Mouse (Mus musculus): Measurements from ENCODE around the gene Lrr1. TPM values are rescaled to one million over a fixed set of nuclear protein-coding genes. Genes with fewer than 3 reads are reported as not detected.
"Not testable (repeated sequence)": the region's sequence is repeated elsewhere in the genome, so short reads cannot be mapped to it uniquely, and the experiment has no call there.

The Lrr1 gene
- polyA plus RNA-seq, 1 experiment from 2014 or later, result 16.8 TPM

- no peak overlapping the region for H3K9ac ChIP-seq
- H3K36me3 ChIP-seq, result no peaks in the 10 kb centered on the region
- WGBS, result 67% methylated on average over 6 of the region's 6 CpGs
- no peak overlapping the region for H3K4me2 ChIP-seq (replicated peaks)
- ATAC-seq (ENCODE audit: insufficient number of reproducible peaks, low FRiP score, low TSS enrichment, low read depth), result no peak
- H3K4me1 ChIP-seq, result no peaks in the 10 kb centered on the region
- no peak overlapping the region for H3K4me3 ChIP-seq (replicated peaks)
- H3K27ac ChIP-seq (replicated peaks), result no peak overlapping the region
- H3K9me3 ChIP-seq (replicated peaks), result no peaks in the 10 kb centered on the region
- no peaks in the 10 kb centered on the region for H3K27me3 ChIP-seq
These were observed 25.2 kb upstream of the Lrr1 start for GRCm38 (mm10) chr12:69143460-69143859.

- Histone ChIP-seq H3K4me1 (no peaks in the 10 kb centered on the region), H3K27ac (replicated peaks) (no peak overlapping the region), H3K4me2 (replicated peaks) (no peak overlapping the region), H3K36me3 (no peaks in the 10 kb centered on the region), H3K4me3 (replicated peaks) (no peak overlapping the region), H3K9me3 (replicated peaks) (no peaks in the 10 kb centered on the region), H3K9ac (no peak overlapping the region), H3K27me3 (no peaks in the 10 kb centered on the region)
- 89% methylated on average over 5 of the region's 5 CpGs for WGBS
- ATAC-seq (ENCODE audit: insufficient number of reproducible peaks, low FRiP score, low TSS enrichment, low read depth), result no peak
These were observed 21.4 kb upstream of the Lrr1 start for GRCm38 (mm10) chr12:69147166-69147735.

- no peaks in the 10 kb centered on the region for H3K27me3 ChIP-seq
- no peaks in the 10 kb centered on the region for H3K36me3 ChIP-seq
- ATAC-seq (ENCODE audit: insufficient number of reproducible peaks, low FRiP score, low TSS enrichment, low read depth), result no peak
- no peak overlapping the region for H3K9ac ChIP-seq
- no peak overlapping the region for H3K27ac ChIP-seq (replicated peaks)
- WGBS, result 76% methylated on average over 13 of the region's 13 CpGs
- H3K9me3 ChIP-seq (replicated peaks), result no peaks in the 10 kb centered on the region
- H3K4me3 ChIP-seq (replicated peaks), result no peak overlapping the region
- no peaks in the 10 kb centered on the region for H3K4me1 ChIP-seq
- H3K4me2 ChIP-seq (replicated peaks), result no peak overlapping the region
These were observed 18.6 kb upstream of the Lrr1 start for GRCm38 (mm10) chr12:69150049-69150448.

- Histone ChIP-seq H3K9me3 (replicated peaks) (no peaks in the 10 kb centered on the region), H3K27me3 (no peaks in the 10 kb centered on the region), H3K36me3 (peaks cover 18% of the 10 kb centered on the region), H3K9ac (no peak overlapping the region), H3K4me2 (replicated peaks) (no peak overlapping the region), H3K4me1 (peaks cover 9% of the 10 kb centered on the region; the same call in 1 of the 2 replicates), H3K4me3 (replicated peaks) (no peak overlapping the region), H3K27ac (replicated peaks) (no peak overlapping the region)
- no peak for ATAC-seq (ENCODE audit: insufficient number of reproducible peaks, low FRiP score, low TSS enrichment, low read depth)
- WGBS, result 78% methylated on average over 2 of the region's 2 CpGs
These were observed 12.7 kb upstream of the Lrr1 start for GRCm38 (mm10) chr12:69155923-69156322.

GRCm38 (mm10) chr12:69156436-69156835, 12.2 kb upstream of the Lrr1 start:
- H3K9ac ChIP-seq, result no peak overlapping the region
- peaks cover 18% of the 10 kb centered on the region for H3K36me3 ChIP-seq
- no peak overlapping the region for H3K27ac ChIP-seq (replicated peaks)
- no peaks in the 10 kb centered on the region for H3K9me3 ChIP-seq (replicated peaks)
- 83% methylated on average over 4 of the region's 4 CpGs for WGBS
- ATAC-seq (ENCODE audit: insufficient number of reproducible peaks, low FRiP score, low TSS enrichment, low read depth), result no peak
- no peak overlapping the region for H3K4me2 ChIP-seq (replicated peaks)
- peaks cover 9% of the 10 kb centered on the region; the same call in 1 of the 2 replicates for H3K4me1 ChIP-seq
- no peaks in the 10 kb centered on the region for H3K27me3 ChIP-seq
- H3K4me3 ChIP-seq (replicated peaks), result no peak overlapping the region

- 92% methylated on average over 2 of the region's 2 CpGs for WGBS
- Histone ChIP-seq H3K4me2 (replicated peaks) (no peak overlapping the region), H3K27ac (replicated peaks) (0 out of 2 replicates have a peak overlapping the region, but pooled peaks have one; percentile 5), H3K4me1 (peaks cover 9% of the 10 kb centered on the region; the same call in 1 of the 2 replicates), H3K27me3 (no peaks in the 10 kb centered on the region), H3K4me3 (replicated peaks) (no peak overlapping the region), H3K9ac (no peak overlapping the region), H3K9me3 (replicated peaks) (no peaks in the 10 kb centered on the region), H3K36me3 (peaks cover 18% of the 10 kb centered on the region)
- no peak for ATAC-seq (ENCODE audit: insufficient number of reproducible peaks, low FRiP score, low TSS enrichment, low read depth)
These were observed 11.5 kb upstream of the Lrr1 start for GRCm38 (mm10) chr12:69157107-69157506.

- peak overlapping the region; percentile 54 for H3K4me2 ChIP-seq (replicated peaks)
- 1% methylated on average over 19 of the region's 19 CpGs for WGBS
- H3K27ac ChIP-seq (replicated peaks), result peak overlapping the region; percentile 94
- no peaks in the 10 kb centered on the region for H3K27me3 ChIP-seq
- H3K9ac ChIP-seq, result peak overlapping the region; percentile 91
- peak overlapping the region; percentile 72 for H3K4me3 ChIP-seq (replicated peaks)
- H3K36me3 ChIP-seq, result peaks cover 18% of the 10 kb centered on the region
- peaks cover 9% of the 10 kb centered on the region; the same call in 1 of the 2 replicates for H3K4me1 ChIP-seq
- H3K9me3 ChIP-seq (replicated peaks), result no peaks in the 10 kb centered on the region
- no peak for ATAC-seq (ENCODE audit: insufficient number of reproducible peaks, low FRiP score, low TSS enrichment, low read depth)
These were observed 10.2 kb upstream of the Lrr1 start for GRCm38 (mm10) chr12:69158366-69158764.

- peak within 1 kb of the TSS; percentile 72 for H3K4me3 ChIP-seq (replicated peaks)
- not testable (repeated sequence) for H3K9me3 ChIP-seq (replicated peaks); H3K4me1 ChIP-seq; H3K27me3 ChIP-seq
- H3K4me2 ChIP-seq (replicated peaks), result peak within 1 kb of the TSS; percentile 54
- peak within 1 kb of the TSS; percentile 94 for H3K27ac ChIP-seq (replicated peaks)
- H3K36me3 ChIP-seq, result peaks cover 18% of the 10 kb centered on the region
- peak within 1 kb of the TSS; percentile 91 for H3K9ac ChIP-seq
- ATAC-seq (ENCODE audit: insufficient number of reproducible peaks, low FRiP score, low TSS enrichment, low read depth), result peak; percentile 99
- WGBS, result under 1% methylated on average over 58 of the region's 68 CpGs
These were observed 9.6 kb upstream of the Lrr1 start, which contains the start of gene Rps29 for GRCm38 (mm10) chr12:69158765-69159577. TSS of gene Rps29 (minus strand) at chr12:69159186.

GRCm38 (mm10) chr12:69159578-69159940, 9.1 kb upstream of the Lrr1 start:
- H3K36me3 ChIP-seq, result peaks cover 18% of the 10 kb centered on the region
- WGBS, result 4% methylated on average over 9 of the region's 9 CpGs
- H3K9me3 ChIP-seq (replicated peaks), result no peaks in the 10 kb centered on the region
- peaks cover 9% of the 10 kb centered on the region; the same call in 1 of the 2 replicates for H3K4me1 ChIP-seq
- ATAC-seq (ENCODE audit: insufficient number of reproducible peaks, low FRiP score, low TSS enrichment, low read depth), result no peak
- H3K9ac ChIP-seq, result no peak overlapping the region
- no peak overlapping the region for H3K4me2 ChIP-seq (replicated peaks)
- H3K27ac ChIP-seq (replicated peaks), result no peak overlapping the region; the same call in 1 of the 2 replicates
- no peaks in the 10 kb centered on the region for H3K27me3 ChIP-seq
- peak overlapping the region; percentile 72 for H3K4me3 ChIP-seq (replicated peaks)

- H3K36me3 ChIP-seq, result peaks cover 18% of the 10 kb centered on the region
- H3K4me3 ChIP-seq (replicated peaks); H3K9ac ChIP-seq; H3K4me1 ChIP-seq; H3K4me2 ChIP-seq (replicated peaks); H3K9me3 ChIP-seq (replicated peaks); H3K27ac ChIP-seq (replicated peaks); H3K27me3 ChIP-seq; ATAC-seq (ENCODE audit: insufficient number of reproducible peaks, low FRiP score, low TSS enrichment, low read depth): not testable (repeated sequence)
- 74% methylated on average over 2 of the region's 2 CpGs for WGBS
These were observed 7.9 kb upstream of the Lrr1 start for GRCm38 (mm10) chr12:69160677-69161076.

GRCm38 (mm10) chr12:69163586-69163985, 5.0 kb upstream of the Lrr1 start:
- 82% methylated on average over 4 of the region's 4 CpGs for WGBS
- not testable (repeated sequence) for H3K27ac ChIP-seq (replicated peaks)

More at GRCm38 (mm10) chr12:69163586-69163985, 5.0 kb upstream of the Lrr1 start:
- H3K4me1 ChIP-seq; H3K4me2 ChIP-seq (replicated peaks); H3K9ac ChIP-seq; H3K9me3 ChIP-seq (replicated peaks); H3K27me3 ChIP-seq; H3K36me3 ChIP-seq; ATAC-seq (ENCODE audit: insufficient number of reproducible peaks, low FRiP score, low TSS enrichment, low read depth); H3K4me3 ChIP-seq (replicated peaks): not testable (repeated sequence)
